Mouse (Mus musculus) adrenal gland, postnatal 14 days (tissue): Measurements from ENCODE around the gene Rad9b. TPM values are rescaled to one million over a fixed set of nuclear protein-coding genes. Genes with fewer than 3 reads are reported as not detected.
A peak's percentile ranks its signal among the peaks of the same experiment; 100 is the strongest.

Source experiments
- DNase-seq: peaks from one replicate; pipeline ENCODE4 v3.0.0; 2021; ENCODE audit warnings: mixed read lengths
- total RNA-seq: library from RNA; stranded (reverse); gene quantifications from 2 replicates; pipeline ENCODE4 v1.2.3, GENCODE M21; 2021

Rad9b gene
- total RNA-seq, 1 experiment from 2014 or later: 4.0 TPM

DNA sequence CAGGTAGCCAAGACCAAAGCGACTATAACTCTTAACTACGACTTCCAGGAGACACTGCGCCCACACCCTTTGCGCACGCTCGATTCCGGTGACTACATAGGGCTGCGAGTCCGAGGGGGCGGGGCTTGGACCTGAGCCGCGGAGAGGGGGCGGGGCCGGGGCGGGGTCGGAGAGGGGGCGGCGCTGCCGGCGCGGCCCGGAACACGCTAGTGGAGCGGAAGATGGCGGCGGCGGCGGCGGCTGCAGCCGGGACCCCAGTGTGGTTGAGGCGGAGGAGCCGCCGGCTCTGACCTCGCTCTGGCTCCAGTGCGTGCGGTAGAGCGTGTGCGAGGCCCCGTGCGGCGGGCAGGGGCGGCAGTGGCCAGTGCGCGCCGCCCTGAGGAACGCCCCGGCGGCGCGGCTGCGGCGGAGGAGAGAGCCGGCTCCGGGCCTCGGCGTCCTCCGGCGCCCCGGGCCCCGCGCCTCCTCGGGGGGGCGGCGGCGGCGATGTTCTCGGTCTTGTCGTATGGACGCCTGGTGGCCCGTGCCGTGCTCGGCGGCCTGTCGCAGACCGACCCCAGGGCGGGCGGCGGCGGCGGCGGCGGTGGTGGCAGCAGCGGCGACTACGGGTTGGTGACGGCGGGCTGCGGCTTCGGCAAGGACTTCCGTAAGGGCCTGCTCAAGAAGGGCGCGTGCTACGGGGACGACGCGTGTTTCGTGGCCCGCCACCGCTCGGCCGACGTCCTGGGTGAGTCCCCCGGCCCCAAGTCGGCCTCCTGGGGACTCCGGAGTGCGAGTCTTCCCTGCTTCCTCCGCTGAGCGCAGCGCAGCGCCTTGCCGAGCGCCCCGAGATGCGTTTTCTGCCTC lies 69.6 kb downstream of the Rad9b start, which contains the start of gene Pptc7:
Gene Pptc7, plus strand, starts transcription at position 183 of the 846 bp plus-strand sequence.
- peak; percentile 97 for DNase-seq

DNA sequence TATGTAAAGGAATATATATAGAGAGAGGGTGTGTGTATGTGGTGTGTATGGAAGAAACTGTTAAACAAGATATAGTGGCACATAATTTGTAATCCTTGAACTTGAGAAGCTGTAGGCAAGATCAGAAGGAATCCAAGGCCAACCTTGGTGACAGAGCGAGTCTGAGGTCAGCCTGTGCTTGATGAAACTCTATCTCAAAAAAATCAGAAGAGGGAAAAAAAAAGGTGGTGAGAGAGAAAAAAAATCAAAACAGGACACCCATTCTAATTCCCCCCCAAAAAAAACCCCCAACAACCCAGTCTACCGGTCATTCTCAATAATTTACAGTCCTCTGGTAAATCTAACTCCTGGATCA lies 70.2 kb downstream of the Rad9b start:
- peak; percentile 56 for DNase-seq

DNA sequence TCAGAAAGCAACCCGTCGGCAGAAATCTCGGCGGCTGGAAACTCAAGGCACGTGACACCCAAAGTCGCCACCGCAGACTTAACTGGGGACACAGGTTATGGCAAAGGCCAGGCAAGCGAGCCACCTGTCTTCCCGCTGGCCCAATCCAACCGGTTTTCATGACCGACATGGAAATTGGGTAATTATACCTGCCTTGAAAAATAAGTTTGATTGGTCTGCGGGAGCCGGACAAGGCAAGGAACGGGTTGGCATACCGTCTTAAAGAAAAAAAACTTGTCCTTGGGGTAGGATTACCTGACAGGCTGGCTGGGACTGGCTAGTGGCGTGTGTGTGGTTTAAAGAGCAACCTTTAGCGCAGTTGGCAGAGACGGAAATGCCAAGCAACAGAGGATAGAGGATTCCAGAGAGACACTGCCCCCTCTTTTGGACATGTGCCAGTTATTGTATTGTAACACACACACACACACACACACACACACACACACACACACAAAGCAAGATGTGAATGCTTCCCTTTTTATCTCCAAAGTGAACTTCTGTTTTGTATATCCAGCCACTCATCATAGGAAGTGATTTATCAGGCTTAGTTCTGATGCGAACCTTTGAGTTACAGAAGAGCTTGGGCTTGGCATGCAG lies 73.1 kb downstream of the Rad9b start:
- peak; percentile 57 for DNase-seq

GRCm38 (mm10) chr5:122280422-122280826 lies 73.6 kb downstream of the Rad9b start:
- DNase-seq: peak; percentile 68

DNA sequence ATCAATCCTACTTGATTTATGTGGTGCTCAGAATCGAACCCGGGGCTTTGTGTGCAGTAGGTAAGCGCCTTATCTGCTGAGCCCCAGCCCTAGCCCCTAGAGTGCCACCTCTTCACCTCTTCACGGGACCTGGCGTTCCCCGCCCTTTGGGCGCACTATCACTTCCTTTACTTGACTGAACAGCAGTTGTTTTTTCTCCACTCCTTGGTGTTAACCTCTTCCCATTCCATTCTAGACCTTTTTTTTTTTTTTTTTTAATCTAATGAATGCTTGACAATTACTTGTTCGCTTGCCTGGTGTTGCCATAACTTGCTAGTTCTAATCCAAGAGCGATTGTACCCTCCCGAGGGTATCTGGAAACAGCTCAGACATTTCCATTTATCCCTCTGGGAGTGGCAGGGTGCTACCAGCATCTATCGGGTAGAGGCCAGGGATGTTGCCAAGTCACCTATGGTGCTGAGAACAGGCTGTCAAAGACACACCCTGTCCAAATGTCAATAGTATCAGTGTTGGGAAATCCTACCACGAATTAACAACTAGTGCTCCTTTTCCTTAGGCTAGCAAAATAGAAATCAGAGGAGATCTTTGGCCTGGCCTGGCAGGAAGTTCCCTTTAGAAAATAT lies 74.1 kb downstream of the Rad9b start:
- no peak for DNase-seq

DNA sequence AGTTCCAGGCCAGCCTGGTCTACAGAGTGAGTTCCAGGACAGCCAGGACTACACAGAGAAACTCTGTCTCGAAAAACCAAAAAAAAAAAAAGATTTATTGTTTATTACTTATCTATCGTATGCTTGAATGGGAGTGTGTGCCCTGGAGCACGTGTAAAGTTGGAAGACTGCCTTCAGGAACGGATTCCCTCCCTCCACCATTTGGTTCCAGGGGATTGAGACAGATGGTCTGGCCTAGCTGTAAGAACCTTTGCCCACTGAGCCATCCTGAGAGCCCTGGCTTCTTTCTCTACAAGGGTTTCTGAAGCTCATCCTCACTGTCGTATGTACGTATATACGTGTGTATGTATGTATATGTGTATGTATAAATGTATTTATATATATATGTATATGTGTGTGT lies 75.1 kb downstream of the Rad9b start:
- no peak for DNase-seq

DNA sequence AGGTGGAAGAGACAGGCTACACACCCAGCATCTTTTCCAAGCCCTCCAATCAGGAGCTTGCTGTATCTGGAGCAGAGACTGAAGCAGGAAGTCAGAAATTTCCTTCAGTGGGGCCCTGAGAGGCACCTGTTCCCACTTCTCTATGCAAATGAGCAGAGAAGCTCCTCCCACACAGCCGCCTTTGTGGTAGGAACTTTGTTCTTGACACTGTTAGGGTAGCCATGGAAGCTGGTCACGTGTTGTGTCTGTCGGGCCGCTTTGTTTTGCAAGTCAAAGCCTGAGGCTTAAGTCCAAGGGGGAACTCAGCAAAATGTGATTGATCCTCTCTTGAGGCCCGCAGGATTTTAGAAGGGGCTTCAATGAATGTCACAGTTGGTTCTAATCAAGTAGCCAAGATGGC lies 79.2 kb downstream of the Rad9b start:
- DNase-seq: peak; percentile 52

Other genes with a start within 250 kb of the Rad9b start
- gene Ccdc63, start 213.4 kb downstream of the Rad9b start, total RNA-seq: not detected in 2 replicates
- 155 and 191 TPM in 2 replicates for gene Ppp1cc, start 196.0 kb downstream of the Rad9b start, total RNA-seq
- 2.4 and 16.0 TPM in 2 replicates for gene Hvcn1, start 147.4 kb downstream of the Rad9b start, total RNA-seq
- 12.7 and 14.5 TPM in 2 replicates for gene Tctn1, start 89.8 kb downstream of the Rad9b start, total RNA-seq
- 42.4 and 44.7 TPM in 2 replicates for gene Pptc7, start 69.9 kb downstream of the Rad9b start, total RNA-seq
- 127 TPM in 2 replicates for gene Vps29, start 136 bp upstream of the Rad9b start, total RNA-seq
- gene Gpn3, start 17.6 kb upstream of the Rad9b start, total RNA-seq: 34.9 and 36.4 TPM in 2 replicates
- gene Fam216a, start 18.1 kb upstream of the Rad9b start, total RNA-seq: 29.7 and 34.7 TPM in 2 replicates
- 240 and 253 TPM in 2 replicates for gene Arpc3, start 37.6 kb upstream of the Rad9b start, total RNA-seq
- 47.3 and 50.4 TPM in 2 replicates for gene Anapc7, start 67.5 kb upstream of the Rad9b start, total RNA-seq
- gene Atp2a2, start 148.0 kb upstream of the Rad9b start, total RNA-seq: 212 and 220 TPM in 2 replicates